In the genomic region with DNA sequence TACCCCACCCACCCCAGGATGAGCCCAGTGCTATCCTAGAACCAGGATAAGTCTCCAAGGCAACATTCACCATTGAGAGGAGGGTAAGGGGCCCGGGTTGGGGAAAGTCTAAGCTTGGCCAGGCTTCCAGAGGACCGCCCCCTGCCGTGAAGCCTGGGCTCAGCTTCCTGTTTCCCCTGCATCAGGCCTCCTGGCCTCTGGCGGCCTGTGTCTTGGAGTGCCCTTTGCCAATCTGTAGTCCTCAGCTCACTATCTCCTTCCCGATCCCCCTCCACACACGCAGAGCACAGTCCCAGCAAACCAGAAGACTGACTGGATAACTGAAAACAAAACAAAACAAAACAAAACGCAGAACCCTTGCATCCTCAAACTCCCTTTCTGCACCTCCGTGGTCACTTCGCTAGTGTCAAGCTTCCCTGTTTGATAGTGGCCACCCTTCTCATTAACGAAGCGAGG, we compare ENCODE assay signal across 8 mouse cellular contexts. TPM values are rescaled to one million over a fixed set of nuclear protein-coding genes. Genes with fewer than 3 reads are reported as not detected.
DNase-seq lines count a peak whose midpoint lies in the region; ATAC-seq and TF ChIP-seq lines count a peak whose summit lies in the region.

A gene (plus strand): TSS at position 406 of the 456 bp plus-strand sequence.

- peak; percentile 5; the same call in 1 of the 2 replicates for ATAC-seq in forebrain, embryonic 11.5 days (replicated peaks; ENCODE audit: low FRiP score)
- peak; percentile 19 to 39; a peak in 3 of 4 replicates for ATAC-seq in hematopoietic stem cell, adult 5-6 weeks (replicated peaks in 1 of 2; ENCODE audit: insufficient read depth in 1 of 2, low FRiP score in 2 of 2, low TSS enrichment in 1 of 2, low read depth in 1 of 2, poor library complexity in 2 of 2, severe bottlenecking in 2 of 2)
- peak; percentile 30 for ATAC-seq in limb, embryonic 13.5 days (ENCODE audit: low FRiP score, low read depth)
- ATAC-seq in midbrain, embryonic 13.5 days = peak; percentile 10; the same call in 1 of the 2 replicates

- H3K36me3 ChIP-seq in forebrain, embryonic 11.5 days (ENCODE audit: control insufficient read depth, insufficient read depth, low read length) = peaks cover 5% of the 10 kb centered on the region
- H3K36me3 ChIP-seq in limb, embryonic 13.5 days = peaks cover 26% of the 10 kb centered on the region
- H3K36me3 ChIP-seq in midbrain, embryonic 13.5 days = peaks cover 13% of the 10 kb centered on the region
- peaks cover 22% of the 10 kb centered on the region for H3K36me3 ChIP-seq in thymus, adult 2 months (ENCODE audit: control insufficient read depth, insufficient read depth, low read length)

- 1% methylated on average over 11 of the region's 11 CpGs for WGBS in forebrain, embryonic 11.5 days
- WGBS in limb, embryonic 13.5 days = 2% methylated on average over 11 of the region's 11 CpGs
- WGBS in midbrain, embryonic 13.5 days = 4% methylated on average over 11 of the region's 11 CpGs
- 1% methylated on average over 11 of the region's 11 CpGs for WGBS in thymus, adult 2 months

- H3K4me2 ChIP-seq in forebrain, embryonic 11.5 days (ENCODE audit: low read depth, low read length, severe bottlenecking) = peak within 1 kb of the TSS; percentile 88
- H3K4me2 ChIP-seq in limb, embryonic 13.5 days (replicated peaks) = peak within 1 kb of the TSS; percentile 90
- peak within 1 kb of the TSS; percentile 69 for H3K4me2 ChIP-seq in midbrain, embryonic 13.5 days (replicated peaks)

- H3K9me3 ChIP-seq in forebrain, embryonic 11.5 days (ENCODE audit: control insufficient read depth, low read length) = no peaks in the 10 kb centered on the region; the same call in none of the 2 replicates
- no peaks in the 10 kb centered on the region for H3K9me3 ChIP-seq in limb, embryonic 13.5 days
- no peaks in the 10 kb centered on the region for H3K9me3 ChIP-seq in midbrain, embryonic 13.5 days

- peak; percentile 32; the same call in 1 of the 2 replicates for TF ChIP-seq POLR2A in thymus, adult 2 months (IDR thresholded peaks at IDR 0.05; ENCODE audit: control insufficient read depth, extremely low read depth, insufficient read depth, low read length, poor library complexity)

- DNase-seq in cerebellum, adult 9-11 months = peak; percentile 46
- no peak for DNase-seq in cerebellum, postnatal 14 days
- peak; percentile 58 to 73 for DNase-seq in adrenal gland, adult (ENCODE audit: inconsistent age in 2 of 2, low spot score in 1 of 2)
- DNase-seq in forebrain, embryonic 11.5 days (ENCODE audit: low spot score) = peak; percentile 88
- peak; percentile 66 for DNase-seq in thymus, adult 2 months

- peak within 1 kb of the TSS; percentile 86 for H3K27ac ChIP-seq in forebrain, embryonic 11.5 days (ENCODE audit: low read depth, low read length)
- peak within 1 kb of the TSS; percentile 98 for H3K27ac ChIP-seq in limb, embryonic 13.5 days
- peak within 1 kb of the TSS; percentile 88 for H3K27ac ChIP-seq in midbrain, embryonic 13.5 days
- H3K27ac ChIP-seq in thymus, adult 2 months (ENCODE audit: control insufficient read depth, insufficient read depth, low read length) = peak within 1 kb of the TSS; percentile 86

- 0 out of 2 replicates have a peak, but pooled peaks have one; percentile 43 for TF ChIP-seq CTCF in thymus, adult 2 months (IDR thresholded peaks at IDR 0.05; ENCODE audit: borderline replicate concordance, control insufficient read depth, extremely low read depth, insufficient read depth, low read length, poor library complexity)

- H3K27me3 ChIP-seq in forebrain, embryonic 11.5 days (ENCODE audit: control insufficient read depth, insufficient read depth, low read length) = no peaks in the 10 kb centered on the region
- no peaks in the 10 kb centered on the region for H3K27me3 ChIP-seq in limb, embryonic 13.5 days
- no peaks in the 10 kb centered on the region for H3K27me3 ChIP-seq in midbrain, embryonic 13.5 days
- no peaks in the 10 kb centered on the region for H3K27me3 ChIP-seq in thymus, adult 2 months (ENCODE audit: control insufficient read depth, insufficient read depth, low read length)

- peak within 1 kb of the TSS; percentile 79 for H3K9ac ChIP-seq in forebrain, embryonic 11.5 days (ENCODE audit: low read length)
- H3K9ac ChIP-seq in limb, embryonic 13.5 days = peak within 1 kb of the TSS; percentile 86
- H3K9ac ChIP-seq in midbrain, embryonic 13.5 days (replicated peaks) = peak within 1 kb of the TSS; percentile 71

- H3K4me3 ChIP-seq in forebrain, embryonic 11.5 days (ENCODE audit: low read depth, low read length) = peak within 1 kb of the TSS; percentile 58
- H3K4me3 ChIP-seq in limb, embryonic 13.5 days = peak within 1 kb of the TSS; percentile 68
- H3K4me3 ChIP-seq in midbrain, embryonic 13.5 days (replicated peaks) = peak within 1 kb of the TSS; percentile 46
- H3K4me3 ChIP-seq in thymus, adult 2 months (ENCODE audit: control insufficient read depth, insufficient read depth, low read length) = peak within 1 kb of the TSS; percentile 75

- H3K4me1 ChIP-seq in forebrain, embryonic 11.5 days (replicated peaks; ENCODE audit: control insufficient read depth, insufficient read depth, low read length) = peaks cover 32% of the 10 kb centered on the region
- H3K4me1 ChIP-seq in limb, embryonic 13.5 days = peaks cover 56% of the 10 kb centered on the region
- peaks cover 67% of the 10 kb centered on the region for H3K4me1 ChIP-seq in midbrain, embryonic 13.5 days (replicated peaks)
- H3K4me1 ChIP-seq in thymus, adult 2 months (replicated peaks; ENCODE audit: control insufficient read depth, insufficient read depth, low read length) = peaks cover 44% of the 10 kb centered on the region

RNA-seq across cellular contexts. Expression of the gene that starts here (rescaled TPM):
- polyA plus RNA-seq in forebrain, embryonic 11.5 days (2014; fragmentation: Nextera tagmentation; extraction: Ambion mirVana) = 67.7 and 74.5 TPM in 2 replicates
- 294 and 299 TPM in 2 replicates for total RNA-seq in hematopoietic stem cell, adult 5-6 weeks (2017)
- polyA plus RNA-seq in limb, embryonic 13.5 days (2015; fragmentation: Nextera tagmentation; extraction: Ambion mirVana) = 247 and 266 TPM in 2 replicates
- polyA plus RNA-seq in midbrain, embryonic 13.5 days (2015; fragmentation: Nextera tagmentation; extraction: Ambion mirVana) = 93.7 and 99.6 TPM in 2 replicates
- polyA plus RNA-seq in thymus, adult 2 months (2012; rRNA removed) = 316 and 321 TPM in 2 replicates

Comparison
In these comparisons a context has a peak if more than half of its experiments do, and no peak if none do; other contexts are left out.
1. DNase-seq: peak in cerebellum, adult 9-11 months (single experiment), adrenal gland, adult (2 of 2), forebrain, embryonic 11.5 days (single experiment) and thymus, adult 2 months (single experiment); none in cerebellum, postnatal 14 days (0 of 2).
2. Peak in every context shown above with its lines, with median percentiles within 50 percentile points of each other: ATAC-seq, H3K27ac ChIP-seq, H3K4me2 ChIP-seq, H3K4me3 ChIP-seq and H3K9ac ChIP-seq.